Mouse (Mus musculus) spleen, postnatal 36 days (tissue): ENCODE measurements around the gene Ghitm.
"Not testable (repeated sequence)": the region's sequence is repeated elsewhere in the genome, so short reads cannot be mapped to it uniquely, and the experiment has no call there.

Source experiments
- DNase-seq, 2 experiments: peaks; one replicate each; pipeline ENCODE4 v3.0.0; 2022; ENCODE audit warnings: low spot score in 2 of 2, mixed read lengths in 1 of 2

Gene Ghitm

GRCm38 (mm10) chr14:37135127-37135593 lies at the start of gene Ghitm:
Ghitm (minus strand) TSS chr14:37135272.
- peak; percentile 96 to 98 for DNase-seq

- DNase-seq, result no peak
Measured at GRCm38 (mm10) chr14:37184871-37185270, 49.8 kb upstream of the Ghitm start.

- no peak for DNase-seq
Measured at GRCm38 (mm10) chr14:37174484-37174883, 39.4 kb upstream of the Ghitm start.

DNA sequence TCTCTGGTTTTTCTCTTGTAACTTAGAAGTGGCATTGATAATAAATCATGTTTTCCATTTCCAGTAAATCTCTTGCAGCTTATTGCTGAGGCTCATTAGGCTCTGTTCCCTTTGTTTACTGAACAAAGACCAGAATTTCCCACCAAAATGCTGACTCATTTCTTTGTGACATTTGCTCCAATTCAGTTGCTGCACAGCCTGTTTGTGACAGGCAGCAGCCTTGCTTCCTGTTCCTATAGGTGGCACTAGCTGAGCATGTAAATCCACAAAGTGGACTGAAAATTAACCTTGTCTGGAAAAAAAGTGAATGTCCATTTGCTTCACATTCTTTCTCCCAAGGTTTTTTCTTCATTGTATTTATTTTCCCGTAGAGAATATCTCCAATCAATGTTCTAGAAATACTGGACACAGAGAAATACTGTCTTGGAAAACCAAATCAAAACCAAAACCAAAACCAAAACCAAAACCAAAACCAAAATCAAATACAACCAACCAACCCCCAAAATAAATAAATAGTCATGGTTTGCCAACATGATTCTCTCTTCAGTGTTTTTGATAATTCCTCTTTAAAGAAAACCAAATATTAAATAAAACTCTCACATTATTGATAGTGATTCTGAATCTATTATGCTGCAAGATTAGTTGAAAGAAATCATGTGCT lies 30.3 kb upstream of the Ghitm start:
- peak; percentile 11 to 40 for DNase-seq

DNA sequence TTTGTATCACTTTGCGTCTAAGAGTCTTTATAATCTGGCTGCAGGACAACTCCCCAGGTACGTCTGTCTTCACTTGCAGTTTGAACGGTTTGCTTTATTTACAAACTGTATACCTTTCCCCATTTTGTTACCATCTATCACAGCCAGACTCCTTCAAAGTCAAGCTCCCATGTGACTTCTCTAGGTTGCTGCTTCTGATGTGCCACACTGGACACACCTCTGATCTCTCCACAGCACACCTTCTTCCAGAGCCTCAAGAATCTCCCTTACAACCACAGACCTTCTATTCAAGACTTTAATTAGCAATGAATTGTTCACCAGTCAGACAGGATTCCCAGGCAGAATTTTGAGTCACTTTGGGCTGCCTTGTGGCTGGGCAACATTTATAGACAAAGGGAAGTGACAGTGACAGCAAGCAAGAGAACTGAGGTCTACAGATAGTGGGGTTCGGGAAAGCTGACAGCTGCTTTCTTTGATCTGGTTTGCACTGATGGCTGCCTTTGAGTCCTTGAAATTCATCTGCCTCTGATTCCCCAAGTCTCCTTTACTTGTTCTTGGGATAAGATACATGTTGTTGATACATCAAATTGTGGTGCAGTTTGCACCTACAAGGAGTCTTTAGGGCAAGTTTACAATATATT lies 29.4 kb upstream of the Ghitm start:
- no peak for DNase-seq

DNA sequence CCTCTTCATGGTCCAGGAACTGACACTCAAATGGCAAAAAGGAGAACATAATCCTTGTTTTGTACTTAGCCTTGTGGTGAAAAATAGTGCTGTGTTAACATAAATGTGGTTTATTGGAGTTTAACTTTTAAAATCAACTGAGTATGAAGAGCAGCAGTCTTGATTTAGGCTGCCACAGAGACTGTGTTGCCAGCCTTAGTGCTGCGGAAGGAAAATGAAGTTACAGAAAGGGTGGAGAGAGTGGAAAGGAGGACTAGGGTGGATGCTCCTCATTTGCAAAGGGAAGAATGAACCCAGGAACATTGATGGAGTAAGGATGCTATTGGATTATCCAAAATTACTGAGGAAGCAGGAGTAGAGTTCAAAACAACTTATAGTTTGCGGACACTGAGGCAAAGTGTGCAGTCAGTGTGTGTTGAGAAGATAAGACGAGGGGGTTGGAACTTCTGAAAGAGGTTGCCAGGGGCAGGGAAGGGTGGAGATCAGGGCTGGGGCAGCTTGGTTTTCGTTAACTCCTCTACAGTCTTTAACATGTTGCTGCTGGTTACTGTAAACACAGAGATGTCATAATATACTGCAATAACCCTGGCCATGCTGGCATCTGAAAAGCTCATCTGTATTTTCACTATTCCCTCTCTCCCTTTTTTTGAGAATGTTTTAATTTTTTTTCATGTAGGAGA lies 28.3 kb upstream of the Ghitm start:
- peak; percentile 34 to 71 for DNase-seq

DNA sequence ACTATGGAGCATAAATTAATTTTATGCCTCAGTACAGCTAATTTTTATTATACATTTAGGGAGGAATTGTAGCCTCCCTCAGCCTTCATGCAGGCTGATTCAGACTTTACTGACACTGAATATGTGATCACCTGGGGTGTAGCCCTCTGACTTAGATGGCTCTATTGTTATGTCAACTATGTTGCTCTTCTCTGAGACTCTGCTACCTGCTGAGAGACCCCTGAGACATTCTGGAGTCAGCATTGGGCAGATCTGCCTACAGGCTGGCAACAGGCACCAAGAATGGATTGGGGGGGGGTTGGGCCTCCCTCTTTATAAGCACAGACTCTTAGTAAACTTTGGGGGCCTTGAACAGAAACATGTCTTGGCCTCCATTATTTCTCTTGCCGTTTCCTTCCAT lies 19.3 kb upstream of the Ghitm start:
- no peak for DNase-seq

- DNase-seq, result no peak
Measured at GRCm38 (mm10) chr14:37139051-37139710, 4.1 kb upstream of the Ghitm start.

GRCm38 (mm10) chr14:37137596-37137995 lies 2.5 kb upstream of the Ghitm start:
- DNase-seq, result not testable (repeated sequence)

- DNase-seq, result no peak
Measured at GRCm38 (mm10) chr14:37136110-37136509, 1.0 kb upstream of the Ghitm start.

GRCm38 (mm10) chr14:37135671-37136070 lies 599 bp upstream of the Ghitm start:
- DNase-seq, result no peak

- peak; percentile 20 to 28 for DNase-seq
Measured at GRCm38 (mm10) chr14:37134304-37135126, 557 bp downstream of the Ghitm start.

GRCm38 (mm10) chr14:37127652-37128051 lies 7.4 kb downstream of the Ghitm start:
- DNase-seq, result peak in 1 of 2 experiments; percentile 22

- DNase-seq, result no peak
Measured at GRCm38 (mm10) chr14:37119233-37119632, 15.8 kb downstream of the Ghitm start.

DNA sequence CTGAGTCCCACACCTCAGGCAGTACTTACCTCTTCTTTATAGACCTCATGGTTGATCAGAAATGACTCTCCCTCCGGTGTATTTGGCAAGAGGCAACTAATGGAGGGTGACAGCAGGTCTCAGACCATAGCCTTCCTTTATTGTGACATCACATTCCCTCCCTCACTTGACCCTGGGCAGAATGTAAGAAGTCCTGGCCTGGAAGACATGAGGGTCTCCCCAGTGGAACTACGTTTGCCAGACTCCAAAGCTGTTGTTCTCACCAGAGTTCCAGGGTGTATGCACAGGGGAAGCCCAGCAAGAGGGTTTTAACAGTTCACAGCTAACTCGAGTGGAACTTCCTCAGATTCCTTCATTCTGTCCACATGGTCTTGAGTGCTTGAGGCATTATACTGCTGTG lies 21.1 kb downstream of the Ghitm start, which contains the start of gene 2610528A11Rik:
TSS of gene 2610528A11Rik (minus strand) at position 101 of the 400 bp plus-strand sequence.
- no peak for DNase-seq

DNA sequence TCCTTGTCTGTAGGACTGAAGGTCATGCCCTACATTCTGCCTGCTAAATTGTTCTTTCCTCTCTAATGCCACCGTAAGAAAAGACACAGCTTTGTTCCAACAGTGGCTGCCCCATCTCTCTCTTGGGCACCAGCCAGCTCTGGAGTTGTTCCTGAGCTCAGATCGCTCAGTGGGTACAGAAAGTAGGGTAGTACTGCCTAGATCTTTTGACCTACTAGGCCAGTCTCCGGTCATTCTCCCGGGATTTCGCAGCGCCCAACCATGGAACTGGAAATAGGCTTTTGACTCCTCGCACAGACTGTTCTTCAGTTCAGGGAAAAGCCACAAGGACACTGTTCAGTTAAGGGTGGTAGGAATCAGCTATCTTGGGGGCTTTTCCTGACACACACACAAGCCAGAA lies 22.1 kb downstream of the Ghitm start:
- DNase-seq, result no peak

DNA sequence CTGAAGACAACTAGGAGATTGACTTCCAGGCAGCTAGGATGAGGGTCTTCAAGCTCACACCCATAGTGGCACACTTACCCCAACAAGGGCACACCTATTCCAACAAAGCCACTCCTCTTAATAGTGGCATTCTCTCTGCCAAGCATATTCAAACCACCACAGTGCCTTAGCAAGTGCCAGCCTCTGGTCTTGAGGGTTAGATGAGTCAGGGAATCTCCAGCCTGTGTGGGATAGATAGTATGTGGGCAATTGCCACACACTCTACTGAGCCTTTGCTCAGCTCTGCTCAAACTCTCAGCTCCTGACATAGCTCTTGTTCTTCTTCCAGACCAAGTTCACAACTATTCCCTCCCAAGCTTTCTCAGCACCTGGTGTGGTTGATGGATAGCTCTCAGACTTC lies 23.7 kb downstream of the Ghitm start:
- DNase-seq, result no peak

GRCm38 (mm10) chr14:37110456-37110855 lies 24.6 kb downstream of the Ghitm start:
- no peak for DNase-seq

DNA sequence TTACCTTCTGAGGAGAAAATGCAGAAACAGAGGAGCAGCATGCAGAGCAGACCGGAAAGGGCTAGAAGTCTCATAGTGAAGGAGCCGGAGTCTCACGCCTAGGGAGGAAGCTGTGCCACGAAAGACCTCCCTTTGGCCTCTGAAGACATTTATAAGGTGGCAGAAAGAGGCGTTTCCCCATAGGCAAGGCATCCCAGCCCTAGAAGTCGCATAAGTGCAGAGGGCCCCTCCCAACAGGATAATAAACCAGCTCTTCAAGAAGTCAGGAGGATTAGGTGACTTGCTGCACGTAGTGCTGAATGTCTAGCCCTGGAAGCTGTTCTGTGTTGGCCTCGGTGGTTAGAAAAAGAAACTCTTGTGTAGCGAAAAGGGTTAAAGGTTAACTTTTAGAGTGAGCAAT lies 25.1 kb downstream of the Ghitm start:
- DNase-seq, result no peak

- no peak for DNase-seq
Measured at GRCm38 (mm10) chr14:37109460-37109859, 25.6 kb downstream of the Ghitm start.

GRCm38 (mm10) chr14:37105846-37106245 lies 29.2 kb downstream of the Ghitm start:
- no peak for DNase-seq
